Mouse (Mus musculus) ES-Bruce4 (cell line): ENCODE results near the gene Hmcn2.

Experiments used
- CTCF ChIP-seq: IDR thresholded peaks from one replicate; pipeline ENCODE4 v1.8.1; 2011; ENCODE audit warnings: low read depth, low read length
- EP300 ChIP-seq: IDR thresholded peaks from 2 replicates; pipeline ENCODE4 v1.6.1; 2011; ENCODE audit warnings: low read depth, low read length; ENCODE audit not compliant: insufficient read depth

DNA sequence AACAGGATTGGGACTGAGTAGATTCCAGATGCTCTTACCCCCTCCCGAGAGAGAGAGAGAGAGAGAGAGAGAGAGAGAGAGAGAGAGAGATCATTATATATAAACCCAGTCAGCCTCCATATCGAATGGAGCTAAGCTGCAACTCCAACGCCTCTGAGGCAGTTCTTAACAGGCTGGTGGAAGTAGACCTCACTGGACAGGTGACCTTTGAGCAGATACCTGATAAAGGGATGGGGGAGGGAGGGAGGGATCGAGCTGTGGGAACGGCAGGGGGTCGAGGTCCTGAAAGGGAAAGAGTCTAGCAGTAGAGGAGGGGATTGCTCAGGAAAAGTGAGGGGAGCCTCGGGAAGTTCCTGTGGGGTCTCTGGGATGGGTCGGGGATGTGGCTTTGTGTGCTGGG lies 147.8 kb downstream of the Hmcn2 start:
- TF ChIP-seq CTCF: no peak
- no peak for TF ChIP-seq EP300
